Mouse (Mus musculus): Measurements from ENCODE around the gene Kif17.

Gene Kif17

GRCm38 (mm10) chr4:138250088-138250960 is at the start of gene Kif17, which contains the start of gene Sh2d5:
Kif17 (plus strand) TSS chr4:138250435.
Sh2d5 (plus strand) TSS chr4:138250403.
- DNase-seq (ENCODE audit: low spot score), result peak; percentile 89

- no peak for DNase-seq (ENCODE audit: low spot score)
Measured at GRCm38 (mm10) chr4:138200769-138201168, 49.5 kb upstream of the Kif17 start.

DNA sequence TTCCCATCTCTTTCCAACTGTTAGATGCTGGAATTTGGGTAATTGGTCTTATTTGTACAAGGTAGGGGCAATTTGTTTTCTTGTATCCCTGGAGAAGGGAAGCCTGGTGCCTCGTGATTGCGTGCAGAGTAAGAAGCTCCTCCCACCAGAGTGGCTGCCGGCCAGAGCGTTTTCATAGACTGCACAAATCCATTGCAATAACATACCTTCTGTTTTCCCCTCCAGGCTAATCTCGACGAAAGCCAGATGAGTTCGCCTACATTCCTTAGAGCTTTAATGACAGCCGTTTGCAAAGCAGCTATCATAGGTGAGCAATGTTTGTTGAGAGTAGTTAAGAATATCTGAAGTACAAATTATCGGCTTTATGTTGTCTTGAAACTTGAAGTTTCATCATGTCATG is 48.5 kb upstream of the Kif17 start:
- DNase-seq (ENCODE audit: low spot score), result no peak

GRCm38 (mm10) chr4:138210116-138210515 is 40.1 kb upstream of the Kif17 start:
- DNase-seq (ENCODE audit: low spot score), result no peak

GRCm38 (mm10) chr4:138213861-138214260 is 36.4 kb upstream of the Kif17 start:
- no peak for DNase-seq (ENCODE audit: low spot score)

GRCm38 (mm10) chr4:138215671-138216199 is 34.5 kb upstream of the Kif17 start:
- DNase-seq (ENCODE audit: low spot score), result no peak

- DNase-seq (ENCODE audit: low spot score), result peak; percentile 80
Measured at GRCm38 (mm10) chr4:138216200-138216890, 33.9 kb upstream of the Kif17 start, which contains the start of gene Hp1bp3. Hp1bp3 (plus strand) TSS chr4:138216296.

DNA sequence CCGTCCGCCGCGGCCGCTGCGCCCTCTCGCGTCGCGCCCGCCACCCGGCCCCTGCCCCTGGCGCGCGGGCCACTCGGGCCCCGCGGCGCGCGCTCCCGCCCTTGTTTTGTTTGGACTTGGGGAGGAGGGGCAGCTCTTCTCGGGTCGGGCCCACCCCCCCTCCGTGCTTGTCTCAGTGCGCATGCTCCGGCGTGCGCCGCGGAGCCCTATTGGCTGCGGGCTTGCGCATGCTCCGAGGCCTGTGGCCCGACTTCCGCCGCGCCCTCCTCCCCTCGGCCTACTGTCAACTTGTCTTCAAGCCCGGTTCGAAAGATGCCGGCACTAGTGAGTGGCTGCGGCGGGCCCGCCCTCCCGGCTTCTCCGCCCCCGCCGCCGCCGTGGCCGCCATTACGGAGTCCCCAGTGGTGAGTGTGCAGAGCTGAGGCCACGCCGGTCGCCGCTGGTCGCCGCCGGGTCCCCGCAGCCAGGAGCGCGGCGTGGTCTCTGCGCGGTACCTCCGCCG is 33.3 kb upstream of the Kif17 start:
- DNase-seq (ENCODE audit: low spot score), result peak; percentile 98

GRCm38 (mm10) chr4:138217441-138217840 is 32.8 kb upstream of the Kif17 start:
- no peak for DNase-seq (ENCODE audit: low spot score)

- no peak for DNase-seq (ENCODE audit: low spot score)
Measured at GRCm38 (mm10) chr4:138217951-138218685, 32.1 kb upstream of the Kif17 start.

GRCm38 (mm10) chr4:138219331-138219730 is 30.9 kb upstream of the Kif17 start:
- no peak for DNase-seq (ENCODE audit: low spot score)

- DNase-seq (ENCODE audit: low spot score), result no peak
Measured at GRCm38 (mm10) chr4:138220761-138221160, 29.5 kb upstream of the Kif17 start.

GRCm38 (mm10) chr4:138221406-138221805 is 28.8 kb upstream of the Kif17 start:
- DNase-seq (ENCODE audit: low spot score), result no peak

DNA sequence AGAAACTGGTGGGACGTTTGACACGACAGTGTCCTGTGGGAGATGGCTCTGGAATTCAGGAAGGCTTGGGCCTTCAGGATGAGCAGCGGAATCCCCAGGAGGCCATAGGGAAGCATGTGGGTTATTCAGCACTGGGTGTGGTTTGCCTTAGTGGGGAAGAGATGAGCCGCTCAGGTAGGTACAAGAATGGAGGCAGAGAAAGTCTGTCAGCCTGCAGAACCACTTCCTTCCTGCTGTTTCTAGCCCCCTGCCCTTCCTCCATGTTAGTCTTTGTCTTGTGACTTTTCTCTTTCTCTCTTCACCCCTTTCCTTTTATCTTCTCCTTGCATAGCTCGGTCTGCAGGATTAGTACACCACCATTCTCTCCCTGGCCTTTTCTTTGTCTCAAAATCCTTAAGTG is 27.8 kb upstream of the Kif17 start:
- no peak for DNase-seq (ENCODE audit: low spot score)

- DNase-seq (ENCODE audit: low spot score), result no peak
Measured at GRCm38 (mm10) chr4:138223623-138224022, 26.6 kb upstream of the Kif17 start.

- DNase-seq (ENCODE audit: low spot score), result no peak
Measured at GRCm38 (mm10) chr4:138246756-138247665, 3.2 kb upstream of the Kif17 start.

DNA sequence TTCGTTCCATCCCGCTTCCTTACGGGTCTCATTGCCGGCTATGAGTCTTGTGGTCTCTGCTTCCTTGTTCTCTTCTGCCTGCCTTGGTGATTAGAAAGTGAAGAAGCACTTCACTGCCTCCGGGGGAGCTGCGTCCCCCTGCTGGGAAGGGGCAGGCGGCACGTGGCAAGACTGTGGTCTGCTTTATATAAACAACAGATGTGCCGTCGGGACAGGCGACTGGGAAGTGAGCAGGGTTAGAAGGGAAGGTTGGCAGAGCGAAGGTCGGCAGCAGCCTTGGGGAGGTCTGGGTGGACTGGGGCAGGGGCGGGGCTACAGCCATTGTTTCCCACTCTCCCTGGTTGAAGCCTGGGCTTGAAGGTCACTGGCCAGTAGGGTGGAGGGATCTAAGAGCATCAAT is 1.6 kb downstream of the Kif17 start:
- peak; percentile 47 for DNase-seq (ENCODE audit: low spot score)

DNA sequence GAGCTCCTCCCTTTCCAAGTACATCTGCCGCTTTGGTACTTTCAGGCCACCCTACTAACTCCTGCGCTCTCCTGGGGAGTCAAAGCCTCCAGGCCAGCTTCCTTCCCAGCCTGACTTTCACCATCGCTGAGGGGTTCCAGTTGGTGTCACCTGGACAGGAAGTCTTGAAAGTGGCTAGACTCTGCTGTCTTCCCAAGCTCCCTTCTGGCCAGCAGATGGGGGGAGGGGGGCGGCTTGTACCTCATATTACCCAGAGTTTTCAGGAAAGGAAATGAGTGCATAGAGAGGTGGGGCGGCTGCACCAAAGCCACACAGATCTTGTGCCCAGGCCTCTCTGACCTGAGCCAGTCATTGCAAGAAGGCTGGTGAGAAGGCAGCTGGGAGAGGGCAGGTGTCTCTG is 2.0 kb downstream of the Kif17 start:
- no peak for DNase-seq (ENCODE audit: low spot score)

- no peak for DNase-seq (ENCODE audit: low spot score)
Measured at GRCm38 (mm10) chr4:138257116-138257687, 7.0 kb downstream of the Kif17 start.

- no peak for DNase-seq (ENCODE audit: low spot score)
Measured at GRCm38 (mm10) chr4:138258663-138259062, 8.4 kb downstream of the Kif17 start.

GRCm38 (mm10) chr4:138259482-138259881 is 9.2 kb downstream of the Kif17 start:
- DNase-seq (ENCODE audit: low spot score), result no peak
